Mouse (Mus musculus) ES-Bruce4 (cell line): ENCODE data around the gene Trappc12.

Experiments
- CTCF ChIP-seq: IDR thresholded peaks from one replicate; pipeline ENCODE4 v1.8.1; 2011; ENCODE audit warnings: low read depth, low read length
- EP300 ChIP-seq: IDR thresholded peaks from 2 replicates; pipeline ENCODE4 v1.6.1; 2011; ENCODE audit warnings: low read depth, low read length; ENCODE audit not compliant: insufficient read depth
- POLR2A ChIP-seq: IDR thresholded peaks from one replicate; pipeline ENCODE4 v1.8.1; 2011; ENCODE audit warnings: low read length; ENCODE audit not compliant: insufficient read depth

DNA sequence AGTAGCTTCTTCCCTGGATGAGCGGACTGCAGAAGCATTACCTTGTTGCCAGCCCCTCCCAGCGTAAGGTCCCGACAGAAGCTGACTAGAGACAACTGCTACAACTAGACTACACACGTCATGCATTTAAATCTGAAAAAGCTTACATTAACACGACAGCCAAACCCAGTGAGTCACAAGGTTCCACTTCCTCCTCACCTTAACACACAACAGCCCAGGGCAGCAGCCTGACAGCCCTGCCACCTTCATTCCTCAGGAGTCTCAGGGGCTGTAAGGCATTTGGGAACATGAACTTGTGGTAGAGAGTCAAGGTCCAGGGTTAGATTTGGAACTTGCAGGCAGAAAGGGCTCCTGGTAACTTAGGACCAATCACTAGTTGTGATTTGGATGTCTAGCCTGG is 23.2 kb downstream of the Trappc12 start:
- no peak for TF ChIP-seq CTCF
- no peak for TF ChIP-seq POLR2A
- 0 out of 2 replicates have a peak, but pooled peaks have one; percentile 5 for TF ChIP-seq EP300
